Mouse (Mus musculus): ENCODE measurements around the gene Aim2.

DNA sequence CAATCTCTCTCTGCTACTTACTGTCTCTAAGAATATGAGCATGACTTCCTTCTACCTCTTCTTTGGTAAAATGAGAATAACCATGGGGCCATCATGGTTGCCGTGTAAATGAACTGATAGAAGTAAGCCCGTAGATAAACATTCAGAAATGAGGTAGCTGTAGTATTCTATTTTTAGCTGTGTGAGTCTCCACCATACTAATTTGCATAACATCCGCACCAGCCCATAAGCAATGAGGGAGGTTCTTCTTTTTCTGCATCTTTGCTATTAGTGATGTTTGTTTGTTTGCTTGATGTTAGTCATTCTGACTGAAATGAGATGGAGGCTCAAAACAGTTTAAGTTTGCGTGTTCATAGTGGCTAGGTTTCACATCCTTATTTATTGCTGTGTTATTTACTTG lies 61.2 kb downstream of the Aim2 start:
- TF ChIP-seq CTCF (conservative IDR thresholded peaks at IDR 0.05; ENCODE audit: insufficient read depth, insufficient read length, low read depth, low read length): no peak
- no peak for TF ChIP-seq POLR2A (IDR thresholded peaks at IDR 0.05; ENCODE audit: low read depth, low read length)
